Mouse (Mus musculus) lung, postnatal 25 days (tissue): ENCODE measurements at regions not wholly inside any gene's neighbourhood (a gene's known extent, or its start where the extent isn't known, plus 50 kb on each side); places are given as distances from the start of the nearest gene placed in this dataset.

Experiments used
- DNase-seq: peaks from one replicate; pipeline ENCODE4 v3.0.0; 2022; ENCODE audit warnings: low spot score

DNA sequence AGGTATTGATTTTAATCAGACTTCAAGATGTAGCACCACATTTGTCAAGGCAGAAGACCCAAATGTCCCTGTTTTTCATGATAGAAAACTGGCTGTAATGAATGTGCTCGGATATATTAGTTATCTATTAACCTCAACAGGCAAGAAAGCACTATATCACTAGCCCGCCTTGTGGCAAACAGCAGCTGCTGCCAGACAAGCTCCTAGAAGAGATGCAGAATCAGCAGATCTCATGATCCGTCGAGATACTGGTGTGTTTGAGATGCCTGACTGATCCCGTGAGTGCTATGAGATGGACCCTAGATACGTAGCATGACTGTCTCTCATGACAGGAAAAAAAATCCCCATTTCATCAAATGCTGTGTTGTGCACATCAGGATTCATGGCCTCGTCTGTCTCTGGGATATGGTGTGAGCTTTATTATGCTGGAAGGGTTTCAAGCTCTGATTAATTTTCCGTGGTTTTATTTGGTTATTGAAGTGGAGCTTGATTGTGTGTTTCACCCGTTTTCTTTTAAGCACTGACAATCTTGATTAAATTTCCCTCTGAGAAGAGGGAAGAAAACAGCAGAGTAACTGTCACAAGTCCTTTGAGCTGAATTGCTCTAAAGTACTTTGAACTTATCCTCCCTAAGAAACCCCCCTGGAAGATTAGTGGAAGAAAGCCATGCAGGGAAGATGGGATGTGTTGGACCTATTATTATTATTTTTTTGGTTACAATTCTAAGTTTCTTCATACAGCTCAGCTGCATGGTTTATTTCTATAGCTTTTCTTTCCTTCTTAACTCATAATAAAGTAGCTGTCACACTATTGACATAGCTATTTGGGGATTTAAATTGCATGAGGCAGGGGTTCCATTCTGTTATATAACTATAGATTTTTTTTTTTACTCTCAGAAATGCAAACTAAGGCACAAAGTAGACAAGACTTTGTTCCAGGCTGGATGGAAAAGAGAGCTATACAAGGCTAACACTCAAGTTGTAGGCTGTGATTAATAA is 287.4 kb upstream of the Frg1 start:
- no peak for DNase-seq
